Mouse (Mus musculus) urinary bladder, adult 2 months (tissue): ENCODE data around the gene Pbx1. TPM values are rescaled to one million over a fixed set of nuclear protein-coding genes. Genes with fewer than 3 reads are reported as not detected.

Experiments used
- DNase-seq: peaks from one replicate; pipeline ENCODE4 v3.0.0; 2022; ENCODE audit warnings: low spot score
- polyA plus RNA-seq: library from polyadenylated mRNA; depleted of rRNA; stranded (reverse); fragments of >200 nt; gene quantifications from 2 replicates; pipeline ENCODE4 v1.2.3, GENCODE M21; 2012

Gene Pbx1
- polyA plus RNA-seq, 1 experiment = 77.8 TPM

DNA sequence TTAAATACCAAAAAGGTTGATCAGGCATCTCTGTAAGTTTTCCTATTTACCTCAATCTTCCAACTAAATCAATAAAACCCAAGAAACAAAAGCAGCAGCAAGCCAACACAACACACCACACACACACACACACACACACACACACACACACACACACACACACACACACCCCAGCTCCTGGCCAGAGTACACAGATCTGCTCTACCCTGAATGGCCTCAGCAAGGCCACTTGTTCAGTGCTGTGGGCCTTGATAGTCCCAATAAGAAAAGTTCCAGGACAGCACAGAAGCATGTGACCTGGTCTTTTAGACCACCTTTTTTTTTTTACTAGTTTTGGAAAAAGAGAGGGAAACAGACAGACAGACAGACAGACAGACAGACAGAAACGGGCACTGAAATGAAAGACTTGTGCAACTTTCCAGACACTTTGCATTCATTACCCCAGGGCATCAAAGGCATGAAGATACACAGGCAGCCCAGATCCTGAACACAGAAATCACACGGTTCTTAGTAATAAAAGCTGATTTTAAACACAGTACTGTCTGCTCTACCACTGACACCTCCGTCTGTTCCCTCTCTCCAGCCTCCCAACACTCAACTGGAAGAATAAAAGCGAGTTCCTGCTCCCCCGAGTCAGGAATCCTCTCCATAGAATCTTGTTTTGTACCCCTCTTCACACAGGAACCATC, 6.9 kb downstream of the Pbx1 start:
- DNase-seq = no peak

DNA sequence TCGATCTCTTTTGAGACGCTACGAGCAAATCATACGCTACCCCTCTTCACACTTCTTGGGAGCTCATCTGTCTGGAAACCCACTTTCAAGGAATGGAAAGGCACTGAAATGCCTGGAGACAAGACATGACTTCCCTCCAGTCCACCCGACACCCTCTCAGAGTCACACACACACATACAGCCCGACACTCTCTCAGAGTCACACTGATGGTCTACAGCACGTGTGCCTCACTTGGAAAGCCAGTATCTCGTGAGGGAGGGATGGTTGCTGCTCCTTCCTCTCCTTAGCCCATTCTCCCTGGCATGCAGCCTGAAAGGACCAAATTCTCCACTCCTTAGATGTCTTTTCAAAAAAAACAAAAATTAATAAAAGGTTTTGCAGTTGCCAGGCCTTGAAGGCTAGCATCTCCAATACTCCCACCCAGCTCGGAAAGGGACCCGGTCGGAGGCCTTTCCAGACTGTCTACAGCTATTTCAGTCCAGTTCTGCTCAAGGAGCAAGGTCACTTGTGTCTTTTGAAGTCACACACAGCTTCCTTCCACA, 8.6 kb downstream of the Pbx1 start:
- no peak for DNase-seq

DNA sequence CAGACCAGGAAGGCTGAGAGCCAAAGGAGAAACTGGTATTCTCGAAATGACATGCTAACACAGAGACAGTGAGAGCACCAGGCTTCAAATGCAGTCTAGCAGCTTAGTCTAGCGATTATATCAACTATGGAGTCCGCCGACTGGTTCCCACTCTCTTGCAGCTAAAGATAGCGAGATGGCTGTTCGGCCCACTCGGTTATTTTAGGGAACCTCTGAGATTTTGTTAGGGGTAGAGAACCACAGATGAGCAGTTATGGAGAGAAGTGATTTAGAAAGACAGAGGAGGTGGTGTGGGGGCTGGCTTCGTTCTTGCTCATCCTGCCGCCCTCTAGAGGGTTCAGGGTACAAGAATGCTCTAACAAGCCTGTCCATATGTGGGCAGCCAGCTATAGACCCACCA, 13.2 kb downstream of the Pbx1 start:
- DNase-seq = no peak

DNA sequence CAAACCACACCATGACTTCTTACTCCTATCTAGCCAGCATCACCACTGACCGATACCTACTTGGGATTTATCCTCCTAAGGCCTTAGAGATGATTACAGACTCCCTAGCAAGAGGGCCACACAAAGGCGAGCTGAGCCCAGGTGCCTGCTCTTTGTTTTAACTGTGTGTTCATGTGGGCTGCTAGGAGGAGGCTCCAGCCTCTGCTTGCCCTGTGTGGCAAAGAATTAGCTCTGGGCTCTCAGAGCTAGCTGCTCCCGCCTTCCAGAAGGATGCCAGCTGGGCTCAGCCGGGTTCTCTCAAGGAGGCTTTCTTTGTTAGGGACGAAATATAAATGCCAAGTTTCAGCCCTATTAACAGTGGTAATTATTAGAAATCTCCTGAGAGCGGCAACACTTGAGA, 14.4 kb downstream of the Pbx1 start:
- no peak for DNase-seq

DNA sequence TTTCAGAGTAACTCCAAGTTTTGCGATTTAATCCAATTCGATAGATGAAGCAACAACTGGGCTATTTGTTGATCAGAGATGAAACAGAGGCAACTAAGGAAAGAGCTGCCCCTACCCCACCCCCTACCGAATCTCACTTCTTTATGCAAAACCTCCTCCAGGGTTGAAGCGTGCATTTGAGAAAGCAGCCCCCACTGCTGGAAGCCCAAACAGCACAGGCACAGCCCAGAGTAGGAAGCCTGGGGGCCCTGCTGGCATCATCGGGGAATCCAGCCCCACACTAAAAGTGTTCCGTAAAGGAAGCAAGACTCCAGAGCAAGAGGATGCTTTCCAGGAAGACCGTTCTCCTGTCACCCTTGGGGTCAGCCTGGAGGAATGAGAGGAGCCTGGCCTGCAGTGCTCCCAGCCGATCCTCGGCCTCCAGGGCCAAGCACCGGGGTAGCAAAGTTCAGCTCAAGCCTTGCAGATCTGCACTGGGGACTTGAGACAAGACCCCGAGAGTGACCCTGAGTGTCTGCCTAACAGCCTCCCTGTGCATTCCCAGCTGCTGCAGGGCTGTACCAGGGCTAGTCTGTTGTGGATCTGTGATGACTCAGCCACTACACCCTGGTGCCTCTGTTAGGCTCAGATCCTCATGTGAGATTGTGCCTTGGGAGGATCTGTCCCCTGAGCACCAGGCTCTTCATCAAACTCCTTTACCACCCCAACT, 15.2 kb downstream of the Pbx1 start:
- no peak for DNase-seq

DNA sequence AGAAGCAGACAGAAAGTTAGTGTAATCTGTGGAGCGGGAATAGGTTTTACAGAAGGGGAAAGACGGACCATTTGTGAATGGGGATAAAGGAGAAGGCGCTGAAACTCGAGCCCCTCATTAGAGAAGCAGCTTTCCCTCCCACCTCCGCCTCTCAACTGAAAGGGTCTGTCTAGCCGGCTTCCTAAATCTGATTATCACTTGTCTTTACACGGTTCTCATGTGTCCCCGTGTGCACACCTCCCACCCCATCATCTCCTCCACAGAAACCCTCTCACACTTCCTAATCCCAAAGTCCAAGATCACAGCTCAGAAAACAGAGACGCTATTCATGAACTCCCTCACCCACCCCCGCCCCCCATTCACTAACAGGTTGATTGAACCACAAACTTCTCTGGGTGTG, 21.5 kb downstream of the Pbx1 start:
- DNase-seq = no peak

DNA sequence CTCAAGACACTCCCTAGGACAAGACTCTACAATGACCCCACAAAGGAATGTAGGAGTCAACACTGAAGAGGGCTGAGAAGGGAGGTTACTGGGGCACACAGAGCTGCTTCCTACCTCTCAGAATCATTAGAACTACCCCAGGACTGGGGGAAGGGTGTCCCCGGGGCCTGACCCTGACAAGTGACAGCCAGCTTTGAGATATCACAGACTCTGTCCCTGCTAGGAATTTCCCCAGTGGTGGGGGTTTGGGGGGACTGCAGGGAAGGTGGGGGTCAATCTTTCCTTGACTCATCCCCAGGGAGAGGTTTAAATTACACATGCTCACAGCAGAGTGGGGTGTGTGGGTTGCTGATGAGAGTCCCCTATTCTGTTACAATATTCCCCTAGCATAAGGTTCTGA, 22.0 kb downstream of the Pbx1 start:
- no peak for DNase-seq

DNA sequence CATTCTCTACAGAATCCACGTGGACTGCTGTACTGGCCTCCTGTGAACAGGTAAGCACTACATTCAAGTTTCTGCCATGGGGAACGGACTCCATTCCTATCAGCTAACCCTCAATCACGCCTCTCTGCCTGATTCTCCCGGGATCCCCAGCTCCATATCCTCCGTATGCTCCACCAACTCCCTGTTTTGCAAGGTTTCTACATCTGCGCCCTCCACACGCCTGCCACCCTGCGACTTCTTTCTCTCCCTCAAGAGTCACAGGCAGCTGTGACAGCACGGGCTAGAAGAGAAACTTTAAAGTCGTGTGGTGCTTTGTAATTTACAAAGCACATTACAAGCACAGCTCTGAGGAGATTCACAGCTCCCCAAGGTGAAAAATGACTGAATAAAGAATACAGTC, 23.3 kb downstream of the Pbx1 start:
- no peak for DNase-seq

DNA sequence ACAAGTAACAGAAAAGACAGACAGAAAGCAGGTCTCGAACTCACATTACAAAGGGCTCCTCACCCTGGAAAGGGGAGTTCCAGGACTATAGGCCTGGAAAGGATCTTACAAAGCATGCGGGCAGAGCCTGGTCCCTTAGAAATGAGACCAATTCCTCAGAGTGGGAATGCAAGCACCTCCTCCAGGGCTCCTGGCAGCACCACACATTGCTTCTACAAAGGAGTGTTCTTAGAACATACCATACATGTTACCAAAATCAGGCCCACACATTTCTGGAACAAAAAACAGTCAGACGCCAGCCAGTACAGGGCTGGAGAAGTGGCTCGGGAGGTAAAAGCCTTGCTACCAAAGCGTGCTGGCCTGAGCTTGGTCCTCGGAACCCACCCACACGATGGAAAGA, 24.1 kb downstream of the Pbx1 start:
- no peak for DNase-seq

DNA sequence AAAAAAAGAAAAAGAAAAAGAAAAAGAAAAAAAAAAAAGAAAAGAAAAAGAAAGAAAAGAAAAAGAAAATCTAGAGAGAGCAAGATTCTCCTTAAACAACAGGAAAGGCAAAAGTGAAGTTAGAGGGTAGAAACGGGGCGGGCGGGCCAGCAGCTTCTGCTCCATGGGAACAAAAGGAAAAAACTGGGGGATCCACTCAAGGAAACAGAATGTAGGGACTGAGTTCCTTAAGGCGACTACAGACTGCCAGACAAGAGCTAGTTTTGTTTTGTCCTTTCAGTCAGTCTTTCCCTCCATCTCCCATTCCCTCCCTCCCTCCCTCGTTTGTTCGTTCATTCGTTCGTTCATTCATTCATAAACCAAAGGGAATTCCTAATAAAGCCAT, 25.8 kb downstream of the Pbx1 start:
- DNase-seq = no peak

DNA sequence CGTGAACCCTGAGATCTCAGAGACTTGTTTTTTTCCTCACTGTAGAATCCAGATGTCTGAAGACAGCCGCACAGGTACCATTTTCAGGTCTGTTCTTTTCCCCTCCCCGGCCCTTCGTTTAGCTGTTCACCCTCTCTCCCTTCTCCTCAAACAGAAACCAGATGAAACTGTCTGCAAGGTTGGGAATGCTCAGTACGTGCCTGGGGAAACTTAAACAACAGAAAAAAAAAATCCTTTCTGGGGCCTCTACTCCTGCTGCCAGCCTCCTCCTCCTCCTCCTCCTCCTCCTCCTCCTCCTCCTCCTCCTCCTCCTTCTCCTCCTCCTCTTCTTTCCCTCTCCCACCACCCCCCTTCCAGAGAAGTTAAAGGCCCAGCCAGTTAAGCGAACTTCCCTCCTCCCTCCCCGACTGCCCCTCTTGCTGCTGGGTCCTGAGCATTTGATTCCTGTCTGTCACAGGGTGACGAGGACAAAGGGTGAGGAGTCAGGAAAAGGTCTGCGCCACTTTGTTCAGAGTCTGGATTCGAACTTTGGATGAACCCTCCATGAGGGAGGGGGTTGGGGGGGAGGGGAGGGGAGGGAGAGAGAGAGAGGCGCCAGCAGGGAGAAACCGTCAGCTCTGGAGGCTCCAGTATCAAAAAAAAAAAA, 26.3 kb downstream of the Pbx1 start:
- no peak for DNase-seq

DNA sequence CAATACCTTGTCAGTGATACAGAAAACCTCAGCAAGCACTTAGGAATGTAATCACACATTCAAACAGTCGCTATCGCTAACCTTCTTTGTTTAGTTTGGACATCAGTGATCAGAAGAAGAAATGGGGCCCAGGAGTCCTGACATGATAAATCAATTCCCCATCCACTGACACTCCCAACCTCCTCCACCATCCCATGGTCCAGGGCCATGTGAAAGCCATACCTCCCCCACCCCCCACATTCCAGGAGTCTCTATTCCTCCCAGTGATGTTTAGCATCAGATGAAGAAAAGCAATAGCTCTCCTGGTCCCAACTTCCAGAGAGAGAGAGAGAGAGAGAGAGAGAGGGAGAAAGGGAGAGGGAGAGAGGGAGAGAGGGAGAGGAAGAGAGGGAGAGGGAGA, 28.5 kb downstream of the Pbx1 start:
- DNase-seq = no peak

DNA sequence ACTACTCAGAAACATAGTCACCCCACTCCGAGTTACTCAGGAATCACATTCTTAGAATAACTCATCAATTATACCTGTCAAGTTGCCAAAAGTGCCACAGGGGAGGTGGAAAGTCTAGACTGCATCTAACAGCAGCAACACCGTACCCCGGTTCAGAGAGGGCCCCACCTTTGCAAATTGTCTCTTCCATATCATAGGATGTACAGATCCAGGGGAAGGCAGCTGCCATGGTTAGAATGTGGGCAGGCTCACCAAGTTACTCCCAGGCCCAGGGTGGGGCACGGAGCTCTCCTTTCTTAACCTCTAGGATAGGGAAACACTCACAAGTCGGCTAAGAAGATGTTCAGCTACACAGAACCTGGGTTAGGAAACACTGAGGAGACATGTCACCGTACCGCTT, 29.4 kb downstream of the Pbx1 start:
- no peak for DNase-seq

DNA sequence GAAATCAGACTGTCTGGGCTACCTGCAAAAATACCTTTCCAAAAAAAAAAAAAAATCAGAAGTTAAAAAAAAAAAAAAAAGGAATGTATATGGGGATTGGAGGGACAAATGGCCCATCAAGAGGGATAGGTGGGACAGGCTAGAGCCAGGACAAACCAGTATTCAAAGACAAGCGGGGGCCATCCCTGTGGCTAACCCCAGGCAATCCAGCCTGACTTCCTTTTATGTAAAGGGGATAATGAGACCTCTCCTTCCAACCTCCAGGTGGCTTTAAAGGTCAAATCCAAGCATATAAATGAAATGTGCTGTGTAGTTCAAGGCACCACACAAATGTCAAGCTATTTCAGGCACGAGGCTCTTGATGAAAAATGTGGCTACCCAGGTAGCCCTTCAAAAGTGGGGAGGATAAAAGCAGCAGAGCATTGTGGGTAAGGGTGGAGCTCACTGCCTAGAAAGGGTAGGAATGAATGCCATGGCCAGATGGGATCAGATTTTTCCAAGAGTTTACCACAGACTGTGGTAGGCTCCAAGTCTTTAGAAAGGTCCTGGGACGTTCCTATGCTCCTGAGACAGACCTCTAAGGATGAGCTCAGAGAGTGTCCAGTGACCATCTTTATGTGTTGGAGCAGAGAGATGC, 36.4 kb downstream of the Pbx1 start:
- no peak for DNase-seq

DNA sequence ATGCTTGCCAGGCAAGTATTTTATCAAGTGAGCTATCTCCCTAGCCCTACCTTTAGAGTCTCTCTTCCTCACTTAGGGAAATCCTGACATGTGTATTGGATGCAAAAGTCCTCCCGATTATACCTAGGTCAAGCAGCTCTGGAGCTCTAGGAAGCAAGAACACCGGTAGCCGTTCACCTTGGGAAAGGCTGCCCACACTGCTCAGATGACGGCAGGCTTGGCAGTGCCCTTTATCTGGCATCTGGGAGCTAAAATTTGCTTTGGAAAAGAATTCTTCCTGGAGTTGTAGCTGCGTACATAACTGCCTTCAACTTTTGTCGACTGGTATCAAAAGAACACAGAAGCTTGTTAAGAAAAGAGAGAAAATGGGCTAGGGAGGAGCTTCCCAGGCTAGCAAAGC, 37.5 kb downstream of the Pbx1 start:
- DNase-seq = no peak

DNA sequence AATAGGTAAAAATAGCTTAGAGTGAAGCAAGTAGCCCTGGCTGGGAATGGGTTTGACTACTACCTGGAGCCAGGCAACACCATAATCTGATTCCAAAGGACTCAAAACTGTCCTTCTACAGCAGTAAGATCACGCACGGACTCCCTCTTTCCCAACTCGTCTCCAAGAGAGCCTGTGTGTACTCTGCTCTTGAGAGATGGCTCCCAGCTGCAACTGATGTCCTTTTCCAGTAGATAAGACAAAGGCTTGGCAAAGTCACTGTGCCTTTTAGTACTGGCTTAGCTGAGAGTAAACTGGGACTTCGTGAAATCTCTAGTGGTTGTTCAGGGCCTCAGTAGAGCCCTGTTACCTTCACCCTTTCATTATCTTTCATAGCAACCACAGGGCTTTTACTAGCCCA, 38.6 kb downstream of the Pbx1 start:
- DNase-seq = no peak

DNA sequence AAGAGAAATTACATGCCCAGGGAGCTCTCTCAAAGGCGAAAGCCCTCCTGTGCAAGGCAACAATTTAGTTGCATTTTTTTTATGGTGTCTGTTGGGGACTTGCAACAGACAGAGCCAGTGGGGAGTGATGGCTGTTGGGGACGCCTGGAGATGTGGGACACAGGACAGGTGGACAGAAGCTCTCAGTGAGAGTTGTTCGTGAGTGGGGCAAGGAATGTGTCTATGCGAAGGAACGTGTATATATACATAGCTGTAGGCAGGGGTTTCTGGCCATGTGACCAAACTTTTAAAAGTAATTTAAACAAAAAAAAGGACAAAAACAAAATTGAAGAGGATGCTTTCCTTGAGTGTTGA, 39.6 kb downstream of the Pbx1 start:
- no peak for DNase-seq

DNA sequence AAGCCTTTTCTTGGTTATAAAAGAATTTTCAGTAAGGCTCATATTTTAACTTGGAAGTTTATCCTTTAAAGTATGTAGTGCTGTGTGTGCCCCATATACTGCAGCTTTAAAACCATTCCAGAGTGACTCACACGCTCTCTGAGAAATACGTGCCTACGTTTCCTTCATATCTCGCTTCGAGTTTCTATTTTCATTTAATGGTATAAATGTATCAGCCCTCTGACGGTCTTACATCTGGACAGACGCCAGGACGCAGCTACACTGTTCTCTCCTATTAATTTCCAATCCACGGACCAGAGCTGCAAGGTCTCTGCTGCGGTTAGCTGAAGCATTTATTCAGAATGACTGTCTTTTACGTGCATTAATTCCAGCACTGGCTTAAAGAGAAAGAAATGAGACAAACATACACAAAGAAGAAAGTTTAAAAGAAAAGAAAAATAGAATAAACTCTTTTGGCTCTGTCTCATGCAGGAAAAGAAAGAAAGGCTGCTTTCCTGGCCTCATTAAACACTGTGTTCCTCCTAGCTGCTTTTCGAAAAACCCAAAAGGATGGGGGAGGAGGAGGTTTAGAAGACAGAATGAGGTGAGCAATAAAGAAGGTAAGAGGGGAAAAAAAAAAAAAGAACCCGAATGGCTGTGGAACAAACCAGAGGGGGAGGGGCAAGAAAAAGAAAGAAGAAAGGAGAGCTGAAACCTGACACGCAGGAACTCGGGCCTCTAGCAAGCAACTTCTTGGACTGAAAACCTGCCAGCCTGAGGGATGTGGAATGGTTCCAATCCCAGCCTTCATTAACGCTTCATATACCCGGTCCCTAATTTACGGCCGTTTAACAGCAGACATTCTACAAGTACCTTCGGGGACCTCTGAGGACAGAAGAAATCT, 40.2 kb downstream of the Pbx1 start:
- no peak for DNase-seq

DNA sequence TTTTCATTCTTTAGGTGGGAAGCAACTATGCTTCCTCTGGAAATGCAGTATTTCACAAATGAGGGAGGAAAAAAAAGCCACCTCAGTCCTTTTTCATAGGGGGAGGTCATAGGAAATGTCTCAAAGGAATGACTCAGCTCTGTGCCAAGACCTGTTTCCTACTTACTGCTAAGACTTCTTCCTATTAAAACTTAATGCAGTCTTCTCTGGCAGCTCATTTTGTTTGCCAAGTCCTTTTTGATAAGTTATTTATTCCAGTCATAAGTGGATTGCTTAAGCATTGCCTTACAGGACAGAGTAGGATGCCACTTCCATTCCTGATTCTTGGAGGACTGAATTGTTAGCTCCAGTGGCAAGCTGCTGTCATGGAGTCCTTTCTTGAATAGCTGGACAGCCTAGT, 41.3 kb downstream of the Pbx1 start:
- DNase-seq = no peak

DNA sequence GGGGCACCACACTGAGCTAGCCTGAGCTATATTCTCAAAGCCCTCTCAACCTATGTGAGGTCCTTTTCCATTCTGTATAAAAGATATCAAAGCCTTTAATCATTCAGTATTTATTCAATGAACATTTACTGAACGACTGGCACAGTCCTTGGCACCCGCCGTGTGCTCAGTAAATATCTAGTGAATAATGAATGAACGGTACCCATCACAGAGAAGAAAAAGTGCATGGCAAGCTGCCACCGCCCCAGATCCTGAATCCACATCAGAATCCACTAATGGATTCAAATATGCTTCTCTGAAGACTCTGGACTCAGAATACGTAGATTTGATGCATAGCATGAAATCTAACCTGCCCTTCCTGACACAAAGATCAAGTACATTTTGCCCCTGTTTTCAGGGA, 45.9 kb downstream of the Pbx1 start:
- DNase-seq = no peak

DNA sequence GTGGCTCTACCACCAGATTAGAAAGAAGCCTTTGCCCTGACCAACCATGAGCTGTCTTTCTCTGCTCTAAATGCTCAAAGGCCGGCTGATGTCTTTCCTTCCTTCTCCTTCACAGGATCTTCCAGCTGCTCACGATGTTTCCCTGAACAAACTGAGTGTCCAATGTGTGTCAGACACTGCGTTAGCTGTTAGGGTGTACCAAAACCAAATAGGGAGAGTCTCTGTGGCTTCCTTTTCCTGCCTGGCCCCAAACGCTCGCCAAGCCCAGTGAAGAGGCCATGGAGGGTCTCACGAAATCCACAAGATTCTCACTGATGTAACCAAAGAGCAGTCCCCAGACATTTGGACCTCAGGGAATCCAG, 47.5 kb downstream of the Pbx1 start:
- no peak for DNase-seq
